Mouse (Mus musculus) forebrain, embryonic 10.5 days (tissue): ENCODE results near the gene Dot1l. TPM values are rescaled to one million over a fixed set of nuclear protein-coding genes. Genes with fewer than 3 reads are reported as not detected.
A peak's percentile ranks its signal among the peaks of the same experiment; 100 is the strongest.

Experiments
- DNase-seq: peaks from one replicate; pipeline ENCODE4 v3.0.0-alpha.2; 2017; ENCODE audit warnings: low spot score; ENCODE audit errors: extremely low spot score
- H3K27ac ChIP-seq: fragments of 300-500 bp; sonication (generic); 2 replicates; pipeline ENCODE4 v1.5.1; 2016; ENCODE audit warnings: mild to moderate bottlenecking
- H3K27me3 ChIP-seq: fragments of 300-500 bp; sonication (generic); 2 replicates; pipeline ENCODE4 v1.6.1; 2016; ENCODE audit warnings: mild to moderate bottlenecking; ENCODE audit not compliant: poor library complexity, severe bottlenecking
- H3K36me3 ChIP-seq: fragments of 300-500 bp; sonication (generic); replicated peaks from 2 replicates; pipeline ENCODE4 v1.6.1; 2016; ENCODE audit warnings: mild to moderate bottlenecking, moderate library complexity
- H3K4me1 ChIP-seq: fragments of 300-500 bp; sonication (generic); 2 replicates; pipeline ENCODE4 v1.6.1; 2016
- H3K4me3 ChIP-seq: fragments of 300-500 bp; sonication (generic); 2 replicates; pipeline ENCODE4 v1.5.1; 2016; ENCODE audit warnings: mild to moderate bottlenecking, moderate library complexity
- H3K9me3 ChIP-seq: fragments of 300-500 bp; sonication (generic); 2 replicates; pipeline ENCODE4 v1.6.1; 2016; ENCODE audit warnings: mild to moderate bottlenecking, moderate library complexity
- WGBS: fragments of 180-500 bp; shearing (Covaris S2); methylation state at CpG from one replicate; pipeline ENCODE4 v1.1.7; 2016; 5-methylcytosine and 5-hydroxymethylcytosine counted together
- polyA plus RNA-seq: library from polyadenylated mRNA; unstranded; fragments of >200 nt; fragmentation: Nextera tagmentation; extraction: Ambion mirVana; gene quantifications from 2 replicates; pipeline ENCODE4 v1.2.1, GENCODE M21; 2016

The Dot1l gene
- polyA plus RNA-seq, 1 experiment from 2014 or later: 20.8 TPM

DNA sequence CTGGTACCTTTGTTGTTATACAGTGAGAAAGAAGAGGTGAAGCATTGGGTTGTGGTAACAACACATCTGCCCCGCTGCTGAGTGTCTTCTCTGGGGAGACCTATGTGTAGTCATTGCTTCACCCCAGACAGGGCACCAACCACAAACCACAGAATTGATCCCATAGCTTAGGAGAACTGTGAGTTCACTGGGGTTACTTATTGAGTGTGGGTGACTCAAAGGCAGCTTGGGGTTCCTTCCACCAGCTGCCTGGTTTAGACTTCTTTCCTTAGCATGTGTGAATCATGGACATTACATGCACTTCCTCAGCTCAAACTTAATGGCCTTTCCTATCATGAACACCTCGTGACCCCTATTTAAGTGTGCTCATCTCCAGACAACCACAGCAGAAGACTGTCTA, 8.5 kb downstream of the Dot1l start:
- Histone ChIP-seq H3K36me3 (peaks cover 56% of the 10 kb centered on the region), H3K27ac (no peak overlapping the region), H3K27me3 (no peaks in the 10 kb centered on the region), H3K4me3 (no peak overlapping the region), H3K4me1 (peaks cover 36% of the 10 kb centered on the region), H3K9me3 (no peaks in the 10 kb centered on the region)
- 94% methylated on average over 2 of the region's 2 CpGs for WGBS
- DNase-seq: no peak

DNA sequence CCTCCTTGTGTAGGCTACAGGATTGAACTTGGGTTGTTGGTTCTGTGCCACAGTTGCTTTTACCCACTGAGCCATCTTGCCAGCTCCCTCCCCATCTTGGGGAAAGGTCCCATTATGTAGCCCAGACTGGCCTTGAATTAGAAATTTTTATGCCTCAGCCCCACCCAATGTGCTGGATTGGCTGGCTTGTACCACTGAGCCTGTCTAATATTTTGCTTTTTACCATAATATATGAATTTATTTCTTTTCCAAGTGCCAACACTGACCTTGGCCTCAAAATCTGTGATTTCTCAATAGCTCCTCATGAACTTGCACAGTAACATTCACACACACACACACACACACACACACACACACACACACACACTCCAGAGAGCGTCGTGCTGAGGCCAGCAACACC, 10.7 kb downstream of the Dot1l start:
- H3K4me3 ChIP-seq: no peak overlapping the region
- H3K9me3 ChIP-seq: no peaks in the 10 kb centered on the region
- peaks cover 77% of the 10 kb centered on the region for H3K36me3 ChIP-seq
- WGBS: 90% methylated on average over 2 of the region's 2 CpGs
- H3K27ac ChIP-seq: no peak overlapping the region
- DNase-seq: no peak
- no peaks in the 10 kb centered on the region for H3K27me3 ChIP-seq
- H3K4me1 ChIP-seq: peaks cover 20% of the 10 kb centered on the region

DNA sequence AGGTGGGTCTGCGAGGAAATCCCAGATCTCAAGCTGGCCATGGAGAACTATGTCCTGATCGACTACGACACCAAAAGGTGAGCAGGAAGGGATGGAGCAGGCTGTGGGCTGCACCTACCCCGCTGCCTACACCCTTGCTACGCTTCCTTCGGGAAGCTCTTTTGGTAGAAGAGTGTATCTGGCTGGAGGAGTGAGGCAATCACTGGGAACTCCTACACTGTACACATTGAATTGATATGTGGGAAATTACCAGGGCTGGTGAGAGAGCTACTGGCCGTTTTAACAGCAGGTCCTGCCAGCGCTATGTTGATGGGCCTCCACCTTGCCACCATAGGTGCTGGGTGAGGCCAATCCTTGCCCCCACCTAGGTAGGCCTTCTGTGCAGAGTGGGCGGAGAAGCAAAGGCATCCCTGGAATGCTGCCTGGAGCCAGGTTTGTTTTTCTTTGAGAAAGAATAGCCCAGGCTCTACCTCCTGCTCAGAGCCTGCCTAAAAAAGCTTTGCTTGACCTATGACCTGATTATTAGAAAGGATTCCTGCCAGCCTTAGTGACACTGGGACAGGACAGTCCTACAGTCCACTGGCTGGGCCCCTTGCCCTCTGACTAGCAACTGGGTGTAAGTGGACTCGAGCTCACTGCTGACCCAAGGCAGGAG, 11.3 kb downstream of the Dot1l start:
- H3K9me3 ChIP-seq: no peaks in the 10 kb centered on the region
- peaks cover 83% of the 10 kb centered on the region for H3K36me3 ChIP-seq
- no peaks in the 10 kb centered on the region for H3K27me3 ChIP-seq
- peak overlapping the region; percentile 9; the same call in 1 of the 2 replicates for H3K4me3 ChIP-seq
- H3K27ac ChIP-seq: 0 out of 2 replicates have a peak overlapping the region, but pooled peaks have one; percentile 35
- no peak for DNase-seq
- H3K4me1 ChIP-seq: peaks cover 15% of the 10 kb centered on the region
- WGBS: 78% methylated on average over 10 of the region's 10 CpGs

DNA sequence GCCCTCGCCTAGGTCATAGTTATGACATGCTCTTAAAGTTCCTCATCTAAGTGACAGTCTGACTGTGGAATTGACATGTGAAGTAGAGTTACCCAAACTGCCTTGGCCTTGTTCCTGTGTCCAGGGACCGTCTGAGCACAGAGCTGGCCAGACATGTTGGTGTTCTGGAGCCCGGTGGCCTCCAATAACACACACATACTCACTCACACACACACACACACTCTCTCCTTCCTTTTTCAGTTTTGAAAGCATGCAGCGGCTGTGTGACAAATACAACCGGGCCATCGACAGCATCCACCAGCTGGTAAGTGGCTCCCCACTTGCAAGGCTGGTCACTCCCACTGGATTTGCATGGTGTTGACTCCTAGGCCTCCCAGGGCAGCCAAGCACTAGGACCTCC, 13.4 kb downstream of the Dot1l start:
- Histone ChIP-seq H3K9me3 (no peaks in the 10 kb centered on the region), H3K36me3 (peaks cover 97% of the 10 kb centered on the region), H3K27me3 (no peaks in the 10 kb centered on the region), H3K27ac (no peak overlapping the region), H3K4me3 (no peak overlapping the region), H3K4me1 (peaks cover 9% of the 10 kb centered on the region)
- 91% methylated on average over 6 of the region's 6 CpGs for WGBS
- DNase-seq: no peak

DNA sequence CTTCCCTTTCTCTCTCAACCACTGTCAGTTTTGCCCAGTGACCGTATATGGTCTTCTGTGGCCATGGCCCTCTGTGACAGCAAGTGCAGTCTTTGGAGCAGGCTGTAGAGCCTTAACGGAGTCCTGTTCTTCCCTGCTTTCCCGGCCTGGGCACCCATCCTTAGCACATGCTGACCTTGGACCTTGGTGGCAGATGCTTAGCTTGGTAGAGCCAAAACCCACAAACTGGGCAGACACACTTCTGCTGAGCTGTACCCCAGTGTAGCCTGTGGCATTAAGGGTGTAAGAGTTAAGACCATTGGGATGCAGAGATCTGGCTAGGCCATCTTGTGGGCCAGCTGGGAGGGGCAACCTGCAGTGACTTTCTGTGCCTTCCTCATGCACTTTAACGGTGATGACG, 18.8 kb downstream of the Dot1l start:
- WGBS: 91% methylated on average over 5 of the region's 5 CpGs
- Histone ChIP-seq H3K27ac (no peak overlapping the region), H3K4me1 (no peaks in the 10 kb centered on the region), H3K36me3 (peaks cover 99% of the 10 kb centered on the region), H3K27me3 (no peaks in the 10 kb centered on the region), H3K4me3 (no peak overlapping the region), H3K9me3 (no peaks in the 10 kb centered on the region)
- DNase-seq: no peak

DNA sequence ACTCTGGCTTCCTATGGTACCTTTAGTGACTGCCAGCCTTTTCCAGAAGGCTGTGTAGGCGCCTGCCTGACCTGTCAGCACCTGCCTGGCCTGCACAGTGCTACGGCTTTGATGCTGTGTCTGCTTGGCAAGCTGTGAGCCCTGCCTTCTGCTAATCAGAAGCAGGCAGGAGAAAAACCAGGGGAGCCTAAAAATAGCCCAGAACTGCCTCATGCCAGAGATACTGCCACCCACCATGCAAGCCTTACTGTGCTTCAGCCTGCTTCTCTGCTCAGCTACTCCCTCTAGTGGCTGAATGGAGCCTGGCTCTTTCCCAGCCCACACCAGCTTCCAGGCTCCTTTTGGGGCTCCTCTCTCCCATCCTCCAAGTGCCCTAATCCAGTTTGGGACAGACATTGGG, 19.5 kb downstream of the Dot1l start:
- Histone ChIP-seq H3K27me3 (no peaks in the 10 kb centered on the region), H3K27ac (no peak overlapping the region), H3K4me3 (0 out of 2 replicates have a peak overlapping the region, but pooled peaks have one; percentile 9), H3K36me3 (peaks cover 100% of the 10 kb centered on the region), H3K4me1 (no peaks in the 10 kb centered on the region), H3K9me3 (no peaks in the 10 kb centered on the region)
- WGBS: 64% methylated on average over 2 of the region's 2 CpGs
- DNase-seq: peak; percentile 66

DNA sequence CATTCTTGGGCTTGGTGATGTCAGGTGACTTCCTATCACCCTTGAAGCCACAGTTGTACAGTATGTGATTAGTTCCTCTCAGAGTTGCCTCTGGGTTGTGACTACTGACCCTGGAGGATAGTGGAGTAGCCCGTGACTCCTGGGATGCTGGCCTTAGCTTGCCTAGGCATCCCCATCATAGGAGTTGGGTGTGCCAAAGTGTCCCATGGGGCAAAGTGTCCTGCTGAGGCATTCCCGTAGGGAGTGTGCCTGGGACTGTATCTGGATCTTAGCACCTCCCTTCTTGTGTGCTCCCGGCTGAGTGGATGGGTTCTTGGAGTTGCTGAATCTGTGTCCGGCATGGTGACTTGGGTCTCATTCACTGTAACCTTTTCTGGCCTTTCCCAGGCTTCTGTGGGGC, 20.0 kb downstream of the Dot1l start:
- H3K36me3 ChIP-seq: peaks cover 100% of the 10 kb centered on the region
- WGBS: 93% methylated on average over 4 of the region's 4 CpGs
- no peaks in the 10 kb centered on the region for H3K9me3 ChIP-seq
- H3K27ac ChIP-seq: no peak overlapping the region
- DNase-seq: no peak
- H3K4me1 ChIP-seq: no peaks in the 10 kb centered on the region
- H3K27me3 ChIP-seq: no peaks in the 10 kb centered on the region
- no peak overlapping the region for H3K4me3 ChIP-seq

DNA sequence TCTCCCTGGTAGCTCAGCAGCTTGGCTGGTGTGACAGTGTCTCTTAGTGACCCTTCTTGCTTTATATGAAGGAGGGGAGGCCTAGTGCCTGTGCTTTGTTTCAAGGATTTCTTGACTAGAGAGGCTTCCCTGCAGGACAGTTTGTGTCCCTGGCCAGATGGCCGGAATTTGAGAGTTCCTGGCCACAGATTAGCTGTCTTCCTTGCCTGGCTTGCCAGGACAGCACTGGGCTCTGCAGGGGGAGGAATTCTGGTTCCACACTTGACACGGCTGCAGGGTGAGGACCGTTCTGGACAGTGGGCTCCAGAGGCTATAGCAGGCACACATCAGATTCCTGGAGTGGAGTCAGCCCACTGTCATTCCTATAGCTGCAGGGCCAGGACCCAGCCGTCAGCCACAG, 20.7 kb downstream of the Dot1l start:
- no peaks in the 10 kb centered on the region for H3K27me3 ChIP-seq
- WGBS: 91% methylated on average over 4 of the region's 4 CpGs
- H3K4me1 ChIP-seq: no peaks in the 10 kb centered on the region
- H3K9me3 ChIP-seq: no peaks in the 10 kb centered on the region
- H3K4me3 ChIP-seq: no peak overlapping the region
- no peak overlapping the region for H3K27ac ChIP-seq
- peaks cover 99% of the 10 kb centered on the region for H3K36me3 ChIP-seq
- DNase-seq: no peak

DNA sequence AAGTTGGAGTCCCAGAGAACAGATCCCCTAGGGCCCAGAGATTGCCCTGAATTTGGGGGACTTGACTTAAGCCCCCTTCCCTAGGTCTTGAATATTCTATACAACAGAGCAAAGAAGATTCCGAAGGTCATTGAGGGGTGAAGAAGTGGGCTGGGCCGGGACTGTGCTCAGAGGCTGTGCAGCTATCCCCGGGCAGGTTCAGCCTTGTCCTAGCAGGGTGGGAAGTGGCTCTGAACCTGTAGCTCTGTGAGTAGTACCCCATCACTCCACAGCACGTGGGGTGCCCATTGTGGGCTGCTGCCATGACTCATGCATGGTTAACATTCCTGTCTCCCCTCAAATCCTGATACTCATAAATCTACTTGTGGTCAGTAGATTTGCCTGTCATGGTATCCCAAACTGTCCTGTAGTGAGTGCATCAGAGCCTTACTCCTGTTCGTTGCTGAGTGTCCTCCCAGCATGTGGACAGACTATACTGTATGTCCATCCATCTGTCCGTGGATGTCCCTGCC, 21.4 kb downstream of the Dot1l start:
- Histone ChIP-seq H3K4me1 (no peaks in the 10 kb centered on the region), H3K9me3 (no peaks in the 10 kb centered on the region), H3K4me3 (no peak overlapping the region), H3K36me3 (peaks cover 99% of the 10 kb centered on the region), H3K27me3 (no peaks in the 10 kb centered on the region), H3K27ac (no peak overlapping the region)
- 89% methylated on average over 6 of the region's 6 CpGs for WGBS
- DNase-seq: no peak

DNA sequence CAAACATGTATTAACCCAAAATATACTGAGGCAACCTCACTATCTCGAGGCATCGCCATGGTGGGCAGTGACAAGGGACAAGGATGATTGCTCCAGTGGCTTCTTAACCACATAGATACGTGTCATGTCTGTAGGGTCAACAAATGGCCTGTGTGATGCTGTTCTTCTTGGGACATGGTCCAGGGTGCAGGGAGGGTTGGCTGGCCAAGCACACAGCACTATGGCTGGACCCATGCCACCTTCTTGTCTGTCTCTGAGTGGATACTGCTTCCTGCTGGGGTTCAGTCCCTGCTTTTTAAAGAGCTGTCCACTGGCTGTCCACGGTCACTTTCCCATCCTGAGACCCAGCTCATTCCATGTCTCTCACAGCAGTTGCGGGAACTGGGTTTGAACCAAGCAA, 22.1 kb downstream of the Dot1l start:
- 94% methylated on average over 5 of the region's 5 CpGs for WGBS
- peaks cover 99% of the 10 kb centered on the region for H3K36me3 ChIP-seq
- H3K4me1 ChIP-seq: no peaks in the 10 kb centered on the region
- H3K27me3 ChIP-seq: no peaks in the 10 kb centered on the region
- H3K4me3 ChIP-seq: no peak overlapping the region
- no peak for DNase-seq
- H3K9me3 ChIP-seq: no peaks in the 10 kb centered on the region
- no peak overlapping the region for H3K27ac ChIP-seq

DNA sequence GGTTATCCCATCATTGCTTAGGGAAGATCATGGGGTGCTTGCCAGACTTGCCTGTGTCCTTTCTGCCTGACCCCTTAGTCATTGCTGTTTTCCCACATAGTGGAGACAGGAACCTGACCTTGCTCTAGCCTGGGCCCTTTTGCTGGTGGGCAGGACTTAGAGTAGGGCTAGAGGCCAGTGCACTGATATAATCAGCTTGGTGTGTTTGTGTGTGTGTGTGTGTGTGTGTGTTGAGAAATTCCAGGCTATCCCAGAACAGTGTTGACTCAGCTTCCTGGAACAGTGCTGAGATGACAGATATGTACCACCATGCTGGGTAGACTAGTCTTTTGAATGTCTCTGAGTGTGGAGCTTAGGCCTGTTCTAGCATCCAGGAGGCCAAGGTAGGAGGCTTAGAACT, 24.6 kb downstream of the Dot1l start:
- no peak for DNase-seq
- Histone ChIP-seq H3K9me3 (no peaks in the 10 kb centered on the region), H3K27ac (no peak overlapping the region), H3K4me3 (no peak overlapping the region), H3K27me3 (no peaks in the 10 kb centered on the region), H3K36me3 (peaks cover 99% of the 10 kb centered on the region), H3K4me1 (no peaks in the 10 kb centered on the region)

DNA sequence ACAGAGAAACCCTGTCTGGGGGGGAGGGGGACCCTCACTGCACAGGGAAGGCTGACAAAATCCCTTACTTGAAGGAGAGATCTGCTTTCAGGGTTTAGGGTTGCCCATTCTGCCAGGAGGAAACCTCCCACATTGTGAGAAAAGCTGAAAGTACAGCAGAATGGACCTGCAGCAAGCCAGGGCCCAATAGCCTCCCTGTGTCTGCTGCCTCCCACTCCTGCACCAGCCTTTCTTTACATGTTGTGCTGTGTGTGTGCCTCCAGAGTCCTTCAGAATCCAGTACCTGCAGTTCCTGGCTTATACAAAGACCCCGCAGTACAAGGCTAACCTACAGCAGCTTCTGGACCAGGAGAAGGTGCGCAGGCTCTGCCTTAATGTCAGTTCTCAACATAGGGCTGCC, 29.3 kb downstream of the Dot1l start:
- H3K36me3 ChIP-seq: peaks cover 99% of the 10 kb centered on the region
- no peak overlapping the region for H3K27ac ChIP-seq

DNA sequence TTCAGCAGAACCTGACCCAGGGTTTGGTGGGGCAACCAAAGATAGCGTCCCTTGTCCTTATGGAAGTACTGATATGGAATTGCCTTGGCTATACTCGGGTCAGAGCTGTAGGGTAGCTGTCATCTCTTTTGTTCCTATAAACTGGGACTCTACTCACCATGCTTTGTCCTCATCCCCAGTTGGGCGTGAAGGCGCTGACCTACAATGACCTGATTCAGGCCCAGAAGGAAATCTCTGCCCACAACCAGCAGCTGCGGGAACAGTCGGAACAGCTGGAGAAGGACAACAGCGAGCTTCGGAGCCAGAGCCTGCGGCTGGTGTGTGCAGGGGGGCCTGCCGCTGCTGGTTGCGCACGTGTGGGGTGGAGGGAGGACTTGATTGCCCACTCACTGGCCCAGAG, 29.9 kb downstream of the Dot1l start:
- Histone ChIP-seq H3K4me3 (no peak overlapping the region), H3K9me3 (no peaks in the 10 kb centered on the region), H3K27me3 (no peaks in the 10 kb centered on the region), H3K27ac (no peak overlapping the region), H3K4me1 (no peaks in the 10 kb centered on the region), H3K36me3 (peaks cover 98% of the 10 kb centered on the region)
- WGBS: 84% methylated on average over 12 of the region's 12 CpGs
- DNase-seq: no peak

More for the DNA sequence above, 29.3 kb downstream of the Dot1l start:
- 95% methylated on average over 2 of the region's 2 CpGs for WGBS
- Histone ChIP-seq H3K27me3 (no peaks in the 10 kb centered on the region), H3K9me3 (no peaks in the 10 kb centered on the region), H3K4me1 (no peaks in the 10 kb centered on the region), H3K4me3 (no peak overlapping the region)
- no peak for DNase-seq

DNA sequence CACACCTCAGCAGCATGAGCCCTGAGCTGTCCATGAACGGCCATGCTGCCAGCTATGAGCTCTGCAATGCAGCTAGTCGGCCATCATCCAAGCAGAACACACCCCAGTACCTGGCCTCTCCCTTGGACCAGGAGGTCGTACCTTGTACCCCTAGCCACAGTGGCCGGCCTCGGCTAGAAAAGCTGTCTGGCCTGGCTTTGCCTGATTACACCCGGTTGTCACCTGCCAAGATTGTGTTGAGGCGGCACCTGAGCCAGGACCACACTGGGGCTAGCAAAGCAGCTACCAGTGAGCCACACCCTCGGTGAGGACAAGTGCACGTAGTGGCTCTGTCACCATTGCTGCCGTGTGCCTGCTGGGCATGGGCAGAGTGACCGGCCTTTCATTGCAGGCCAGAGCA, 31.0 kb downstream of the Dot1l start:
- H3K36me3 ChIP-seq: peaks cover 99% of the 10 kb centered on the region
- H3K27ac ChIP-seq: no peak overlapping the region
- no peak for DNase-seq
- H3K4me3 ChIP-seq: no peak overlapping the region
- H3K9me3 ChIP-seq: no peaks in the 10 kb centered on the region
- no peaks in the 10 kb centered on the region; the same call in 1 of the 2 replicates for H3K4me1 ChIP-seq
- WGBS: 94% methylated on average over 11 of the region's 11 CpGs
- no peaks in the 10 kb centered on the region for H3K27me3 ChIP-seq
